Mouse (Mus musculus) kidney, adult 2 months (tissue): ENCODE measurements around the gene Nup85. TPM values are rescaled to one million over a fixed set of nuclear protein-coding genes. Genes with fewer than 3 reads are reported as not detected.

Source experiments
- DNase-seq: peaks from one replicate; pipeline ENCODE4 v3.0.0; 2021
- H3K27ac ChIP-seq: fragments of 200-500 bp; 2 replicates; pipeline ENCODE4 v1.5.1; 2012; ENCODE audit warnings: low read depth, low read length, control low read depth, inconsistent platforms; ENCODE audit not compliant: insufficient read depth
- H3K27me3 ChIP-seq: fragments of 200-500 bp; replicated peaks from 2 replicates; pipeline ENCODE4 v1.6.1; 2012; ENCODE audit warnings: mild to moderate bottlenecking, moderate library complexity, low read length, inconsistent platforms; ENCODE audit not compliant: control insufficient read depth, insufficient read depth
- H3K36me3 ChIP-seq: fragments of 200-500 bp; 2 replicates; pipeline ENCODE4 v1.6.1; 2012; ENCODE audit warnings: mild to moderate bottlenecking, moderate library complexity, low read length, inconsistent platforms; ENCODE audit not compliant: control insufficient read depth, insufficient read depth
- H3K4me1 ChIP-seq: fragments of 200-500 bp; 2 replicates; pipeline ENCODE4 v1.6.1; 2011; ENCODE audit warnings: low read length; ENCODE audit not compliant: control insufficient read depth, insufficient read depth
- H3K4me3 ChIP-seq: fragments of 200-500 bp; 2 replicates; pipeline ENCODE4 v1.5.1; 2011; ENCODE audit warnings: mild to moderate bottlenecking, low read depth, low read length, control low read depth; ENCODE audit not compliant: insufficient read depth
- CTCF ChIP-seq: fragments of 200-500 bp; conservative IDR thresholded peaks from 2 replicates; pipeline ENCODE4 v1.5.1; 2011; ENCODE audit warnings: low read depth, mild to moderate bottlenecking, control low read depth, low read length, moderate library complexity, mixed read lengths; ENCODE audit not compliant: insufficient read depth, insufficient read length
- POLR2A ChIP-seq: fragments of 200-500 bp; IDR thresholded peaks from one replicate; pipeline ENCODE4 v1.6.1; 2011; ENCODE audit warnings: low read depth, low read length, control low read depth
- WGBS: fragments of 180-500 bp; shearing (Covaris S2); methylation state at CpG from one replicate; pipeline ENCODE4 v1.1.7; 2018; 5-methylcytosine and 5-hydroxymethylcytosine counted together
- polyA plus RNA-seq: library from polyadenylated mRNA; depleted of rRNA; stranded (reverse); fragments of >200 nt; gene quantifications from 2 replicates; pipeline ENCODE4 v1.2.3, GENCODE M21; 2012

Nup85 gene
- polyA plus RNA-seq, 1 experiment, result 32.9 TPM

DNA sequence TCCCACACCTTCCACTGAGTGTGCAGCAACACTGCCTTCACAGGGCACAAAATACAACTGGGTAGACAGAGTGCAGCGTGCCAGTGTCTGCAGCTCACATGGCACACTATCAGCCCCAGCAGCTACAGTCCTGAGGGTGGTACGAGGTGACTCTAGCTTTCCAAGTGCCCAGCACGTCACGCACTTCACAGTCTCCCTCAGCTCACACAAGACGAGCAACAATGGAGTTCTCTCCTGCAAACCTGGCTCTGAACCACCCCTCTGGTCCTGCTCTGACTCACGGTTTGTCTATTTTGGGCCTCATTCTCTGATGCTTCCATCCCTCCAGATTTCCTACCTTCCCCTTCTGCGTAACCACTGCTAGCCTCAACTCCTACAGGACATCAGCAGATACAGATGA, 35.5 kb downstream of the Nup85 start:
- no peak overlapping the region for H3K27ac ChIP-seq
- no peaks in the 10 kb centered on the region for H3K36me3 ChIP-seq
- TF ChIP-seq CTCF (no peak), POLR2A (no peak)
- DNase-seq, result no peak
- no peak overlapping the region for H3K4me3 ChIP-seq
- 91% methylated on average over 7 of the region's 7 CpGs for WGBS
- peaks cover 6% of the 10 kb centered on the region; the same call in 1 of the 2 replicates for H3K4me1 ChIP-seq
- H3K27me3 ChIP-seq, result no peaks in the 10 kb centered on the region

DNA sequence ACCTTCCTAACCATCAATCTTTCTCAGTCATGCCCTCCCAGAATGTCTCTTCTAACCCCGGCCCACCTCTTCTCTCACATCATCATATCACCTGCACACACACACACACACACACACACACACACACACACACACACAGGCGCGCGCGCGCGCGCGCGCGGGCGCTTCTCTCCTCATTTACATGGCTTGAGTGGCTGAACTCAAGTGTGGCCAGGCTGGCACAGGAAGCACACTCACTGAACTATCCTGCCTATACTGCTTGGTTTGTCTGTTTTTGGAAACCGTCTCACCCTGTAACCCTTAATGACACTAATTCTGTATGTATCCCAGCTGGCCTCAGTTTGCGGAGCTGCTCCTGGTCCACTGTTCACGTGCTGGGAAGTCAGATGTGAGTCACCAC, 36.5 kb downstream of the Nup85 start:
- 89% methylated on average over 15 of the region's 15 CpGs for WGBS
- H3K27ac ChIP-seq, result no peak overlapping the region
- no peak overlapping the region for H3K4me3 ChIP-seq
- H3K27me3 ChIP-seq, result no peaks in the 10 kb centered on the region
- no peak for DNase-seq
- TF ChIP-seq POLR2A, result no peak
- TF ChIP-seq CTCF, result no peak
- H3K4me1 ChIP-seq, result peaks cover 6% of the 10 kb centered on the region; the same call in 1 of the 2 replicates
- no peaks in the 10 kb centered on the region for H3K36me3 ChIP-seq

DNA sequence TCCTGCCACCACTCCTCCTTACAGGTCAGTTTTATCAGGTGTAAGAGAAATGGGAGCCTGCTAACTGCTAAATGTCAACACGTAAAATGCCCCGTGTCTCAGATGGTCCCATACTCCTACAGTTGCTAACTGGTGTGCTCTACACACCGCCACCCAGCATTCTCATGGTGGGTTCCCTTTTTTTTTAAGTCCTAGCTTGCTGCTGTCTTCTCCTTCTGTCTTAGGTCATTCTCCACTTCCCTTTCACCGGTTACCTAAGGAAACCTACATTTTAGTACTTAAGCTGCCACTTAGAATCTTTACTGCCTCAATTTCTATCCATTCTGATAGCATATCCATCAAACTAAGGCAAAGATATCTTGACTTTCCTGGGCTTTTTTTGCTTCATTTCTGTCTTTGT, 36.9 kb downstream of the Nup85 start:
- TF ChIP-seq CTCF, result no peak
- TF ChIP-seq POLR2A, result no peak
- Histone ChIP-seq H3K36me3 (no peaks in the 10 kb centered on the region), H3K4me1 (peaks cover 6% of the 10 kb centered on the region; the same call in 1 of the 2 replicates), H3K27me3 (no peaks in the 10 kb centered on the region), H3K4me3 (no peak overlapping the region), H3K27ac (no peak overlapping the region)
- DNase-seq, result no peak
- 69% methylated on average over 4 of the region's 4 CpGs for WGBS

GRCm38 (mm10) chr11:115603128-115603475, 38.9 kb downstream of the Nup85 start:
- peak overlapping the region; percentile 93 for H3K4me3 ChIP-seq
- WGBS, result under 1% methylated on average over 15 of the region's 15 CpGs
- DNase-seq, result no peak
- 0 out of 2 replicates have a peak, but pooled peaks cover 1% of the 10 kb centered on the region for H3K36me3 ChIP-seq
- peaks cover 6% of the 10 kb centered on the region; the same call in 1 of the 2 replicates for H3K4me1 ChIP-seq
- peak overlapping the region; percentile 77 for H3K27ac ChIP-seq
- H3K27me3 ChIP-seq, result no peaks in the 10 kb centered on the region
- TF ChIP-seq POLR2A, result no peak
- no peak for TF ChIP-seq CTCF

- H3K4me3 ChIP-seq, result peak within 1 kb of the TSS; percentile 93
- TF ChIP-seq POLR2A (peak; percentile 68), CTCF (no peak)
- H3K36me3 ChIP-seq, result 0 out of 2 replicates have a peak, but pooled peaks cover 1% of the 10 kb centered on the region
- DNase-seq, result peak; percentile 96
- under 1% methylated on average over 92 of the region's 93 CpGs for WGBS
- peaks cover 6% of the 10 kb centered on the region; the same call in 1 of the 2 replicates for H3K4me1 ChIP-seq
- peak within 1 kb of the TSS; percentile 99 for H3K27ac ChIP-seq
- H3K27me3 ChIP-seq, result no peaks in the 10 kb centered on the region
Measured at GRCm38 (mm10) chr11:115603476-115604303, 39.5 kb downstream of the Nup85 start, which contains the start of the genes Mrps7 and Gga3. Mrps7 (plus strand) TSS chr11:115603925. Gga3 (minus strand) TSS chr11:115604051.

- Histone ChIP-seq H3K4me3 (peak overlapping the region; percentile 93), H3K27ac (peak overlapping the region; percentile 99), H3K27me3 (no peaks in the 10 kb centered on the region), H3K4me1 (peaks cover 6% of the 10 kb centered on the region; the same call in 1 of the 2 replicates), H3K36me3 (0 out of 2 replicates have a peak, but pooled peaks cover 1% of the 10 kb centered on the region)
- DNase-seq, result peak; percentile 48
- WGBS, result under 1% methylated on average over 26 of the region's 26 CpGs
- TF ChIP-seq CTCF, result no peak
- no peak for TF ChIP-seq POLR2A
Measured at GRCm38 (mm10) chr11:115604304-115604696, 40.1 kb downstream of the Nup85 start.

- H3K27me3 ChIP-seq, result no peaks in the 10 kb centered on the region
- TF ChIP-seq CTCF (no peak), POLR2A (no peak)
- no peak for DNase-seq
- no peak overlapping the region for H3K4me3 ChIP-seq
- H3K36me3 ChIP-seq, result 0 out of 2 replicates have a peak, but pooled peaks cover 1% of the 10 kb centered on the region
- WGBS, result 92% methylated on average over 18 of the region's 18 CpGs
- H3K4me1 ChIP-seq, result peaks cover 14% of the 10 kb centered on the region; the same call in 1 of the 2 replicates
- no peak overlapping the region for H3K27ac ChIP-seq
Measured at GRCm38 (mm10) chr11:115606733-115607132, 42.5 kb downstream of the Nup85 start.
